Mouse (Mus musculus) kidney, postnatal 10 days (tissue): Measurements from ENCODE around the gene Nrf1.
A peak's percentile ranks its signal among the peaks of the same experiment; 100 is the strongest.

Experiments used
- DNase-seq: peaks from one replicate; pipeline ENCODE4 v3.0.0; 2021; ENCODE audit warnings: mixed read lengths

Gene Nrf1

DNA sequence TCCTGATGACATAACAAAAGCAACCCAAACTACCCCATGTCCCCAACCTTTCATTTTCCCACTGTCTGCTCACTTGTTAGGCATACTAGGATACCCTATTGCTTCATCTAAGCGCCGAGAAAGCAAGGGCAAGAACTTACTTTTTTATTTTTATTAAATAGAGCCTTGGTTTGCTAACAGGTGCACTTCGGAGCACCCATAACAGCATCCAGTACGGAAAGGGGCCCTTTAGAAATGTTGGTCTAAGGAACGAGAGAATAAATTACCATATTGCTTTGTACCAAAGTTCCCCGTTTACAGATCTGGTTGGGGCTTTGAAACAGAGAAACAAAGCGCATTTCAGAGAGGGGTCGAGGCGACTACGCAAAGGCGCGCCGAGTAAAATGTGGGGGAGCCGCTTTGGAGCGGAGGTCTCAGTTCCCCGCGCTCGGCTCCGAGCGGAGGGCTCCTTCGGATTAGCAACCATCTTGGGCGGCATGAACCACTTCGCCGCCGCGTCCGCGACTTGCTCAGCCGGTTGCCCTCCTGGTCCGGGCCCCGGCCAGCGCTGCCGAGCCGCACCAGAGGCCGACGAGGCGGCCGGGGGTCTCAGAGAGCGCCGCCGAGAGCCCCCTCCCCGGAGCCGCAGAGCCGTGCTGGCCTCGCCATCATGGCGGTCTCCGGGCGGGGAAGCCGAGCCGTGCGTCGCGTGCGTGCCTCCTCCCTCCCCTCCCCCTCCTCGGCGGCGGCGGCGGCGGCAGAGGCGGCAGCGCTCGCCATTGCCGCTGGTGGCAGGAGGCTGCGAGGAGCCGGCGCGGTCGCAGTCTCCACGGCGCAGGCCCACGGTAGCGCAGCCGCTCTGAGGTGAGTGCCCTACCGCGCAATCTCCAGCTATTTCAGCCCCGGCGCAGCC is at the start of gene Nrf1:
Gene Nrf1, plus strand, starts transcription at position 718 of the 892 bp plus-strand sequence.
- DNase-seq, result peak; percentile 96

DNA sequence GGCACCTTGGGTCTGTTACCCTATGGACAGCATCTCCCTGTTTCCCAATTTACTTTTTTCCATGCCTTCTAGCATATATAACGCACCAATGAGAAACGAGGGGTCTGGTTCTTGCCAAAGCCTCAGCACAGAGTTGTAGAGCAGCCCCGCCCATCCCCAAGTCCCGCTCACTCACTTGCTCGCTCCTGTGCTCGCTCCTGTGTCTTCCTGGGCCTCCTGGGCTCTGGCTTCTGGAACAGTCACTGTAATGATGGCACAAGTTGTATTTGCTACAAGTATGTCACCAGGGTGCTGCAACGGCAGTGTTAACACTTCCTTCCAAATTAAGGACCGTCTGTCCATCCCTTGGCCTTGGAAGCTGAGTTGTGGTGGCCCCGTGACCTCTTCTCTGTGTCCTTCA is 49.6 kb upstream of the Nrf1 start:
- DNase-seq, result peak; percentile 26

DNA sequence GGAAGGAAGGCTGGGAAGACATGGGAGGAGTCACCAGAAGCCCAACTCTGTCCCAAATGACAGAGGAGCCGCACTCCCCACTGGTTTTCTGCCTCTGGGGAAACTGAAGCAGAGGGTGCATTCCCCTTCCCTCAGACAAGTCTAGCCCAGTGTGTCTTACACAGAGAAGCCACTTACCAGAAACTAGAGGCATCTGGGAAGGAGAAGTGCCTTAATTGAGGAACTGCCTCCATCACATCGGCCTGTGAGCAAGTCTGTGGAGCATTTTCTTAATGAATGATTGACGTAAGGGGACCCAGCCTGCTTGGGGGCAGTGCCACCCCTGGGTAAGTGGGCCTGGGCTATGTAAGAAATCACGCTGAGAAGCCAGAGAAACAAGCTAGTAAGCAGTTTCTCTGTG is 49.0 kb upstream of the Nrf1 start:
- no peak for DNase-seq

DNA sequence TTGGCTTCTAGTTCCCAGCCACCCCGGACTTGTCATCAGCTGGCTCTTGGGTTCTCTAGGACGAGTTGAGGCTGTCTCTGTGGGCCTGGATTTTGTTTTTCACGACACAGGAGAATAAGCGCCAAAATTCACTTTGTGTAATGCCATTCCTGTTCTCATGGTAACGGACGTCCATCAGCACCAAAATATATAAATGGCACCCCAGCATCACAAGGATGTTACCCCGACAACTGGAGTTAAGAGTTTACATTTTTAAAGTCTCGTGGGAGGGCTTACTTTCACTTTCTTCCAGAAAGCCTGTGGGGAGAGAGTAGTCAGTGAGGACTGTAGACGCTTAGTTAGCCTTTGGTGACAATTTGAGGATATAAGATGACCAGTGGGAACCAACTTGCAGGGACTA is 45.2 kb upstream of the Nrf1 start:
- no peak for DNase-seq

DNA sequence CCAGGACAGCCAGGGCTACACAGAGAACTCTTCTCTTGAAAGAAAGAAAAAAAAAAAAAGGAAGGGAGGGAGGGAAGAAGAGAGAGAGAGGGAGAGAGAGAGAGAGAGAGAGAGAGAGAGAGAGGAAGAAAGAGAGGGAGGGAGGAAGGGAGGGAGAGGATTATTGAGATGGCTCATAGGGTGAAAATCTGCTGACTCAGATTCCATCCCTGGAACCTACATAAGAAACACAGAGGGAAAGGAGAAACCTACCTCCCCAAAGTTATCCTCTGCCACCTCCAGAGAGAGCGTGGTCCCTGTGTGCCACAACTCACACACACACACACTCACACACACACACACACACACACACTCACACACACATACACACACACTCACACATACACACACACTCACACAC is 41.9 kb upstream of the Nrf1 start:
- no peak for DNase-seq

DNA sequence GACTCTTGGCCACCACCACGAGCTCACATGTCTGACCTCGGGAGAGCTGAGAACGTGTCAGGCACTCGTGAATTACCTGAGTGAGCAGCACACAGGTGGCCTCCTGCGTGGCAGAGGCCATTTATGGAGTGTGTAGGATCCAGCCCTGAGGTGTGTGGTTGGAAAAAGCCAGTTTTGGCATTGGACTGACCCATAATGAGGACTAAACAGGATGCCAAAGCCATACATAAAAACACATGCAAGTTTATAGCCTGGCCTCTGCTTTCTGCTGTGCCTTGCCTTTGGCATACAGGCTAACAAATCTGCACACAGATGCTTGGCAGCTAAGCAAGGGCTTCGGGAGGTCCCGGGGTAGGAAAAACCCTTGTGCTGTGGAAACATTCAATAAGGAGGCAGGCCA is 38.6 kb upstream of the Nrf1 start:
- DNase-seq, result no peak

DNA sequence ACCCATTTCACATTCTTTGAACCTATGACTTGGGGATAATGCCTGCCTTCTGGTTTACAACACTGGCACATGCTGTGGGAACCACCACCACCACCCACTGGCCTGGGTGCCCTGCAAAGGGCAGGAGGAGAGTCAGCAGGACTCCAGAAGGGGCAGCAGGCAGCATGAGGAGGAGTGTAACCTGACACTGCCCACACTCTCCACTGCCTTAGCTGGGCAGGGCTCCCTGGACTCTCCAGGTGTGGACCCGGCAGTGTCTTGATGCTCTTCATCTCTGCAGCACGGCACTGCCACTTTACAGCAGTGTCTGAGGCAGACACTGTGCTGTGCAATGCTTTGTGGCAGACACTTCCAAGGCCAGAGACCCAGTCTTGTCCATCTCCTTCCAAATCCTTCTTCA is 34.3 kb upstream of the Nrf1 start:
- DNase-seq, result no peak

DNA sequence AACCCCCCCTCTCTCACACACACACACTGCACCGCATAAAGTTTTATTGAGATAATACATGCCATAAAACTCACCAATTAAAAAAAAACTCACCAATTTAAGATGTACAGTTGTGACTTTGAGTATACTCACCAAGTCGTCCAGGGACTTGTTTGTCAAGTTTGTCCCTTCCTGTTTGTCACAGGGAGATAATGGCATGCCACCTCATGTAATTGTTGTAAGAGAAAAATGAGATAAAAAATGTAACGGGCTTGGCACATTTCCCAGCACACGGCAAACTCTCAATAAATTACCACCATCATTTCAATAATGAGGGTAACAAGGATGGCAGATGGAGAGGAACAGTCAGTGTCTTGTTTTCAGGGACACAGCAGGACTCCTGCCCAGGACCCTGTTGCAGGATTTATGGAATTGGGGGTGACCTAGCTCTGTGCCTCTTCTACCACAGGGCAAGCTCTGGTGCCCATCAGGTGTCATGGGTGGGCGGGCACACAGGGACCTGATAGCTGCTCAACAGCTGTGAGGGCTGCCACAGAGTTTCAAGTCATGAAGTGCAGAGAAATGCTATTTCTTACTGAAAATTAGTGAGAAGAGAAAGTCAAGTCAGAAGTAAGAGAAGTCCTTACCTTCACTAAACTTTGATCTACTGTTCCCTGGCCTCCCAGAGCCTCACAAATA is 33.5 kb upstream of the Nrf1 start:
- DNase-seq, result no peak

DNA sequence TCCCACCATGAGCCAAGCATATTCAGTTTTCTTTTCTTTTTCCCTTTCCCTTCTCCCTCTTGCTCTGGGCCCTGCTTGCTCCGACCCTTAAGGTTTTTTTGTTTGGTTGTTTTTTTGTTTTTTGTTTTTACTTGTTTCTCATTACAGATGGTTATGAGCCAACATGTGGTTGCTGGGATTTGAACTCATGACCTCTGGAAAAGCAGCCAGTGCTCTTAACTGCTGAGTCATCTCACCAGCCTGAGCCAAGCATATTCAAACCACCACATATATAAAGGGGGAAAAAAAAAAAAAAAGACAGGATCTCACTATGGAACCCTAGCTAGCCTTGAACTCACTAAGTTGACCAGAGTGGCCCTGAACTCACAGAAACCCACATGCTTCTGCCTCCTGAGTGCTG is 26.5 kb upstream of the Nrf1 start:
- no peak for DNase-seq

DNA sequence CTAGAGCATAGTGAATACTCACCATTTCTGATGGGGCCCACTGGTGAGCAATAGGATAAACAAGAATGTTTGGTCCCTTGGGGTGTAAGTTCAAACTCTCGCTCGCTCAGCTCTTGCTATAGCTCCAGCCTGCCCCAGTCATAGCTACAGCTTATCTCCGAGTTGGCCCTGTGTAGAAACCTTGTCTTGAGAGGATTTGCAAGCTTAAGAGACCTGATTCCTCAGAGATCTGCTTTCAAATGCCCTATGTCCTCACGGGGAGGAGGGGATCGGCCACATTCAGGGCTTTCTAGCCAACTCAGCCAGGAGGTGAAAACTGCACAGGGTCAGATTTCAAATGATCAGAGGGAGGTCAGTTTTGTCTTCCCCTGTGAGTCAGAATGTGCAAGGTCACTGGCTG is 26.1 kb upstream of the Nrf1 start:
- no peak for DNase-seq

DNA sequence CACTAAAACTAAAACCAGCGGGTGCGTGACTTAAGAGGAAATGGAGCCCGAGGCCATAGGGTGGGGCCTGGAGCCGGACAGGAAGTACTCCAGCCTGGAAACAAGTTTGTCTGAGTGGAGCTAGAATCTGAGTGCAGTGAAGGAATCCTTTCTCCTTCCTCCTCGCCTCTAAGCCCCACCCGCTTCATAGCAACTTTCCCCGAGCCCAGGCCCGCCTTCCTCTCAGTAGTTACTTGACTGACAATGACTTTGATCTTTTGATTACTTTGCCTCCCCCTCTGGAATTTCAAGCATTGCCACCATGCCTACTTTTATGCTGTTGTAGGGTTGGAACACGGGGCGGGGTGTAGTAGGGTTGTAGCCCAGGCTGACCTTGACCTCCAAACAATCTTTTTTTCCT is 21.0 kb upstream of the Nrf1 start:
- DNase-seq, result peak; percentile 59

DNA sequence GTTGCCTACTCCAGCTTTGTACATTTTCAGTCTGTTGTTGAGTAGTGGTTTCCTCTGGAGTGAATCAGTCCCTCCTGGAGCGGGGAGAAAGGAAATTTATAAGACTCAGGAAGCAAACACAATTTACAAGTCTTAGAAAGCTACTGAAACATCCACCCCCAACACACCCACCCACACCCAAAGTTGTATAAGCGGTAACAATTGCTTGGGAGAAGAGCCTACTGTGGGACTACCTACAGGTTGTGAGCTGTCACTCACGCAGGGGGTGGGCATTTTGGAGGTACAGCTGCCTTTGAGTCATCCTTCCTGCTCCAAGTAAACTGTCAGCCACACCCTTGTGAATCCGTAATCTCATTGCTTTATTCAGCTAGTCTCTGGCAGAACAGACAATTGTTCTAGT is 19.4 kb upstream of the Nrf1 start:
- DNase-seq, result no peak

DNA sequence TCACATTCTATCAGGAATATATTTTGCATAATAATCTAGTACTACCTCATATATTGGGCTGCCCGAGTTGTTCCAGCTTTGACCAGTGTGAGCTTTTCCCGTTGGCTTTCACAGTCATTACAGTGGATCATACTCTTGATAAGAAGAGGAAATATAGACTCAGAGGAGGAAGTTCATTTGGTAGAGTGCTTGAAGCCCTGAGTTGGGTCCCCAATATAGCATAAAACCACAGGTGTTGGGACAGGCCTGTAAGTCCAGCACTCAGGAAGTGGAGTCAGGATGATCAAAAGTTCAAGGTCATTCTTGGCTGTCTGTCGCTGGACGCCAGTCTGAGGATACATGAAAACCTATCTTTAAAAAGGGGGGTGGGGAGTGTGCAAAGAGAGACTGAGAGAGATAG is 12.7 kb upstream of the Nrf1 start:
- no peak for DNase-seq

DNA sequence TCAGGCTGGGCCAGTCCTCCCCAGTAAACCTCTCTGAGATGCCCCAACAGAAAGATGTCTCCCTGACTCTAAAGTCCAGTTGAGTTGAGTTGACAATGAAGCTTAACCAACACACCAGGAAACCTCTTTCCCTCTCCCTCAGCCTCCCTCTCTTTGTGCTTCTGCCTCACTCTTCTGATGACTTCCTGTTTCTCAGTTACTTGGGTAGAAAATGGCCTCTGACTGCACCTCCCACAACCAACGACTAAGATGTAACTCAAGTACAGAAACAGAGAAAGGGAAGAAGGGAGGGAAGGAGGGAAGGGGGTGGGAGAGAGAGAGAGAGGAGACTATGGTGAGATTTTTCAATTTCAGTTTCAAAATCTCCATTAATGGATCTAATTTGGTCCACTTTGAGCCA is 6.3 kb upstream of the Nrf1 start:
- DNase-seq, result no peak

DNA sequence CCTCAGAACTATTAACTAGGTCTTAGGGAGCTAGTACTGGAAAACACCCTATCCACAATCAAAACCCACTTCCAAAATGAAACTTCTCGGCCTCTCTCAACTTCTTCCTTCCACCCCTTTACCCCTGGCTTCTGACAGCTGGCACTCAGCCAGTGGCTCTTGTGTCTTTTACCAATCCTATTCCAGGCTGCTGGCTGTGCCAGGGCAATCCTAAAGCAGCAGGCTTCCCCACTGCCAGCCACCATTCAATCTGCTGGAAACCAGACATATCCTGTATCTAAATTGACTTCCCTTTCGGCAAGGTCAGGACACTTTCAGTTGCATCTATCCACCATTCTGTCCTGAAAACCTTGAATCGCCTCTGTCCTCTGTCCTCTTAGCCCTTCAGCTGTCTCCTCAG is 5.3 kb upstream of the Nrf1 start:
- peak; percentile 31 for DNase-seq

DNA sequence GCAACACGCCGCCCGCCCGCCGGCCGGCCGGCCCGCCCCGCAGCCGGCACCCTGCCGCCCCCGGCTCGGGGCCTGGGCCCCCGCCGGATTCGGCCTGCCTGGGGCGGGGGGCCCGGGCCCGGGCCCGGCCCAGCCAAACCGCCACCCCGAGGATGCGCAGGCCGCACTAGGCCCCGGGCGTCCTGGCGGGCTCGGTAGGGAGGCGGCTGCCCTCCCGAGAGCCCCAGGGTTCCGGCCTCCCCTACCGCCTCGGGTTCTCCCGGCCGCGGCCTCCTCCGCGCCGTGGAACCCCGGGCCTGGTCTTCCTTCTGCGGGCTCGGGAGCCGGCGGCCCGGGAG is 344 bp downstream of the Nrf1 start:
- DNase-seq, result no peak

DNA sequence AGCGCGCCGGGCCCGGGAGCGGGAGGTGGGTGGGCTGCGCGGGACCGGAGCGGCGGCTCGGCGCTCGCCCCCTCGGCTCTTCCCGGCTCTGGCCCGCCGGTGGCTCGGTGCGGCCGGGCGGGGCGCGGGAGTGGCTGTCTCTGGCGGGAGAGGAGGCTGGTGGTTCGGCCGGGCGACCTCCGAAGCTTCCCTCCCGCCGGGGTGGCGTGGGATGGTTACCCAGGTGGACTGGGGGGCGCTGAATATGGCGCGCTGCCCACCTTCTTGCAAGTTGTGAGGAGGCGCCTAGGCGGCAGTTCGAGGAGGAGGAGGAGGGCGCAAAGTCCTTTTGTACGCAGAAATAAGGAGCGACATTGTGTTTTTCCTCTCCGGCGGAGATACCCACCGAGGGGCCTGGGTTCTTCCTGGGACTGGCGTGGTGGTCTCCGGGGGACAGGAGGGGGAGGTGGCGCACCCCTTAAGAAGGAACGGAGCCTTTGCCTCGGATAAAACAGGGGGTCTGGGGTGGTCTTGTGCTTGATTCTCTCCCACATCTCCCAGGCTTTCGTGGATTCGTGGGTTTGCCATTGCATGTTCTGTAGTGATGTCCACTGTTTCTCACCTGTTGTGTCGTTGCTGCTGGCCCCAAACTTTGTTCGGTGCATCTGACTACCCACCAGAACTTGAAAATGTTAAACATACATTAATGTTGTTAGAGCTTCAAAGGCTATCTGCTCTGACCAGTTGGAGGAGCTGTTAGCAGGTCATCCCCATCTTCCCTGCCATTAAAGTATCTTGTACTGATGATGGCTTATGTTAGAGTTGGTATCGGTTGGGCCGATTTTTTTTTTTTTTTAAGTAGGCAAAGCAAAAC is 939 bp downstream of the Nrf1 start:
- DNase-seq, result peak; percentile 81

DNA sequence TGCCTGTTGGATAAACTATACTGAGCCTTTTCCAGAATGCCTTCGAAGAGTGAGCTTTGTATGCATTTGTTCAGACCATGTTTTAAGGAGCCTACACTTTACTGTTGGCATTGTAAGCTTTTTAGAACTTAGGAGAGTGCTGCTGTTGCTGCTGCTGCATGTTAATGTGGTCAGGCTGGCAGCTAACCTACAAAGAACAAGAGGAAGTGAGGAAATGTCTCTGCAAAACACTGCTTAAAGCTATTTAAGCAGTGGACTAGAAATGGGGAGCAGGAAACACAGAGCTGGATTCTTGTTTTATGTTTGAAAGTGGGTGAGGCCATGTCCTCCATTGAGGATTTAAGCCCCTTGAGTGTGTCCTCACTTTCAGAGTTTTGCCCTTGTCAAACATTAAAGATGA is 5.3 kb downstream of the Nrf1 start:
- no peak for DNase-seq

DNA sequence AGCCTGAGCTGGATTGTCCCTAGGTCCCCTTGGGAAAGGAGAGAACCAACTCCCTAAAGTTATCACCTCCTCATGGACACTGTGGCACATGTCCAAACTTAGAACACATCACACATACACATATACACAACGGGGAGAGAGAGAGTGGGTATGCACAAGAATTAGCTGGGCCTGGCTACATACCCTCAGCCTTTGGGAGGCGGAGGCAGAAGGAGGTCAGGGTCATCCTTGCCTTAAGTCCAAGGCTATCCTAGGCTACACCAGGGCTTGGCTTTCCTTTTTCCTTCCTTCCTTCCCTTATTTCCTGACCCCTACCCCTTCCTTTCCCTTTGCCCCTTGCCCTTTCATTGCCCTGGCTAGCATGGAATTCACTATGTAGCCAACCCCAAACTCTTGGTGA is 14.8 kb downstream of the Nrf1 start:
- DNase-seq, result no peak

DNA sequence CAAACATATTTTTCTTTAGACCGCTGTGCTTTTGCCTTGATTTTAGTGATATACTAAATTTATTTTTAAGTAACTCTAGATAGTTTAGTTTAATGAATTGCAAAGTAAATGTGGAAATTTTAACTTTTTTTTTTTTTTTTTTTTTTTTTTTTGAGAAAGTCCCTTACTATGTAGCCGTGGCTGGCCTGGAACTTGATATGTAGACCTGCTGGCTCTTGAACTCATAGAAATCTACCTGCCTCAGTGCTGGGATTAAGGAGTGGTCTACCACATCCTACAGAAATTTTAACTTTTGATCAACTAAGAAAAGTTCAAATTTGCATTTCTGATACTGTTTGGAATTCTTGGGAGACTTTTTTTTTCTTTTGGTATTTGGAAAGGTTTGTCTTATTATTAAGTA is 17.6 kb downstream of the Nrf1 start:
- DNase-seq, result no peak

DNA sequence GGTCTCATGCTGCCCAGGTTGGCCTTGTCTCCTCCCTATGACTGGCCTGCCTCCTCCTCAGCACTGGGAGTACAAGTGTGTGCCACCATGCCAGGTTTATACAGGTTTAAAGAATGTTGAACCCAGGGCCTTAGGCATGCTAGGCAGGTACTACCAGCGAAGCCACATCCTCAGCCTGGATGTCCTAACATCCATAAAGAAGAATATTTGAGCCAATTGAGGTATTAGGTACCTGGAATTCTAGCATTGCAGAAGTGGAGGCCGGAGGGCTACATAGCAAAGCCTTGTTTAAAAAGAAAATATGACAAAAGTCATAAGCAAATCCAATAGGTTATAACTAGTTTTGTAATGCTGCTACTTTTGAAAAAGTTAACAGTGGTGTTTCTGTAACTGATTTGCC is 19.0 kb downstream of the Nrf1 start:
- no peak for DNase-seq

DNA sequence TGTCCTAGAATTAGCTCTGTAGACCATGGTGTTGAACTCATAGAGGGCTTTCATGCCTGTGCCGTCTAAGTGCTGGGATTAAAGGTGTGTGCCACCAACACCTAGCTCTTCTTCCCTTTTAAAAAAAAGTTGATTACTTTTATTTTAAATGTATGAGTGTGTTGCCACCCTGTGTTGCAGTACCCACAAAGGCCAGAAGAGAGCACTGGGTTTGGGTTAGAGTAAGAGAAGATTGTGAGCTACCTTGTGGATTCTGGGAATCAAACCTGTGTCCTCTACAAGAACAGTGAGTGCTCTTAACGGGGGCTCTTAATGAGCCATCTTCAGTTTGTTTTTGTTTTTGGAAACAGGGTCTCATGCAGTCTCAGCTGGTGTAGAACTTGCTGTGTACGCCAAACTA is 24.7 kb downstream of the Nrf1 start:
- DNase-seq, result no peak

DNA sequence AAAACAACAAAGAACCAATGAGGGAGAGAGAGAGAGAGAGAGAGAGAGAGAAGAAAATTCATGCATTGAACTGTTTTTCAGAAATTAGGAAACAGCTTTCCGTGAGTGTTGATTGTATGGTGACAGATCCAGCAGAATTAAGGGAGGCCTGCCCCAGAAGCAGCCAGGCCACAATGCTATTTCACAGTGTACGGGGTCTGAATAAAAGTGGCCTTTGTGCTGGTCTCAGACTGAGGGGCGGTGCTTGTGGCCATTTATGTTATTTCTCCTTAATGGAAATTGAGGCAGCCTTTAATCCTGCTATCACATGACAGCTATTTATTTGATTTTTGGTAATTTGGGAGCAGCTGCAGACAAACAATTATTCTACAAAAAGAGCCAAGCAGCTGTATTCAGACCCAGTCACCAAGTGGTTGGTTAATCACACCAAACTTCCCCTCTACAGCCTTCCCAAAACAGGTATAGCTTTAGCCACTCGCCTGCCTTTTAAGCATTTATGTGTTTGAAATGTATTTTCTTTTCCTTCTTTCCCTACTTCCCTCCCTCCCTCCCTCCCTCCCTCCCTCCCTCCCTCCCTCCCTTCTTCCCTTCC is 31.2 kb downstream of the Nrf1 start:
- DNase-seq, result no peak
